Mouse (Mus musculus) liver, postnatal 0 days (tissue): Measurements from ENCODE around the gene Lactbl1.

Experiments used
- CTCF ChIP-seq: sonication (generic); IDR thresholded peaks from 2 replicates; pipeline ENCODE4 v1.5.1; 2016; ENCODE audit warnings: antibody characterized with exemption, low read depth
- EP300 ChIP-seq: IDR thresholded peaks from 2 replicates; pipeline ENCODE4 v1.6.1; 2016; ENCODE audit warnings: antibody characterized with exemption, low read depth, mild to moderate bottlenecking

- no peak for TF ChIP-seq CTCF
- no peak for TF ChIP-seq EP300
These were observed 14.1 kb downstream of the Lactbl1 start for GRCm38 (mm10) chr4:136636511-136636910.
